Mouse (Mus musculus) megakaryocyte, embryonic 14.5 days (primary cell): ENCODE measurements around the gene Igf2bp1. TPM values are rescaled to one million over a fixed set of nuclear protein-coding genes. Genes with fewer than 3 reads are reported as not detected.

Source experiments
- H3K27me3 ChIP-seq: replicated peaks from 2 replicates; pipeline ENCODE3; 2012; ENCODE audit warnings: inconsistent platforms
- H3K36me3 ChIP-seq: replicated peaks from 2 replicates; pipeline ENCODE3; 2012; ENCODE audit warnings: low read length, inconsistent platforms, mixed read lengths
- H3K4me1 ChIP-seq: 2 replicates; pipeline ENCODE4 v1.6.1; 2012; ENCODE audit warnings: inconsistent platforms
- H3K4me3 ChIP-seq: replicated peaks from 2 replicates; pipeline ENCODE3; 2012; ENCODE audit warnings: moderate library complexity, mild to moderate bottlenecking, inconsistent platforms
- H3K9me3 ChIP-seq: 2 replicates; pipeline ENCODE4 v1.6.1; 2012; ENCODE audit warnings: inconsistent platforms
- FLI1 ChIP-seq: IDR thresholded peaks from 2 replicates; pipeline ENCODE4 v1.6.1; 2012; ENCODE audit warnings: low read length, inconsistent platforms, mixed read lengths
- GATA1 ChIP-seq: IDR thresholded peaks from 3 replicates; pipeline ENCODE4 v1.6.1; 2012; ENCODE audit warnings: mixed read lengths, low read length, inconsistent platforms, borderline replicate concordance
- polyA plus RNA-seq: library from polyadenylated mRNA; stranded (reverse); fragments of >175 nt; gene quantifications from 2 replicates; pipeline ENCODE4 v1.2.3, GENCODE M21; 2012; ENCODE audit warnings: low replicate concordance; ENCODE audit not compliant: insufficient read depth

Gene Igf2bp1
- polyA plus RNA-seq, 1 experiment: 0.06 TPM

GRCm38 (mm10) chr11:96035133-96035532 is 29.4 kb upstream of the Igf2bp1 start:
- Histone ChIP-seq H3K27me3 (peaks cover 13% of the 10 kb centered on the region), H3K4me1 (peaks cover 22% of the 10 kb centered on the region)
- no peak for TF ChIP-seq GATA1
- TF ChIP-seq FLI1: no peak

GRCm38 (mm10) chr11:96034596-96035052 is 28.9 kb upstream of the Igf2bp1 start, which contains the start of gene Snf8:
Gene Snf8 (plus strand): TSS chr11:96034885.
- TF ChIP-seq GATA1: no peak
- peak; percentile 50; the same call in 1 of the 2 replicates for TF ChIP-seq FLI1
- peaks cover 15% of the 10 kb centered on the region for H3K27me3 ChIP-seq
- peaks cover 26% of the 10 kb centered on the region for H3K36me3 ChIP-seq
- peaks cover 22% of the 10 kb centered on the region for H3K4me1 ChIP-seq
- peak within 1 kb of the TSS; percentile 96 for H3K4me3 ChIP-seq
- H3K9me3 ChIP-seq: no peaks in the 10 kb centered on the region

More at GRCm38 (mm10) chr11:96035133-96035532, 29.4 kb upstream of the Igf2bp1 start:
- H3K36me3 ChIP-seq: peaks cover 26% of the 10 kb centered on the region
- no peaks in the 10 kb centered on the region for H3K9me3 ChIP-seq
- peak overlapping the region; percentile 96 for H3K4me3 ChIP-seq

- Histone ChIP-seq H3K9me3 (no peaks in the 10 kb centered on the region), H3K4me1 (peaks cover 22% of the 10 kb centered on the region), H3K4me3 (peak overlapping the region; percentile 96), H3K27me3 (peaks cover 21% of the 10 kb centered on the region), H3K36me3 (peaks cover 22% of the 10 kb centered on the region)
- TF ChIP-seq GATA1 (no peak), FLI1 (no peak)
Measured at GRCm38 (mm10) chr11:96034116-96034515, 28.4 kb upstream of the Igf2bp1 start.

GRCm38 (mm10) chr11:96033264-96033663 is 27.5 kb upstream of the Igf2bp1 start:
- Histone ChIP-seq H3K36me3 (peaks cover 14% of the 10 kb centered on the region), H3K4me1 (peaks cover 30% of the 10 kb centered on the region), H3K9me3 (no peaks in the 10 kb centered on the region), H3K4me3 (no peak overlapping the region), H3K27me3 (peaks cover 27% of the 10 kb centered on the region)
- TF ChIP-seq FLI1 (no peak), GATA1 (no peak)

- H3K9me3 ChIP-seq: no peaks in the 10 kb centered on the region
- peaks cover 4% of the 10 kb centered on the region for H3K36me3 ChIP-seq
- H3K4me3 ChIP-seq: no peak overlapping the region
- H3K4me1 ChIP-seq: peaks cover 31% of the 10 kb centered on the region
- no peak for TF ChIP-seq FLI1
- no peak for TF ChIP-seq GATA1
- H3K27me3 ChIP-seq: peaks cover 32% of the 10 kb centered on the region
Measured at GRCm38 (mm10) chr11:96031701-96032100, 26.0 kb upstream of the Igf2bp1 start.

GRCm38 (mm10) chr11:96030571-96030970 is 24.8 kb upstream of the Igf2bp1 start:
- no peak overlapping the region for H3K4me3 ChIP-seq
- H3K27me3 ChIP-seq: peaks cover 40% of the 10 kb centered on the region
- no peak for TF ChIP-seq FLI1
- TF ChIP-seq GATA1: no peak
- no peaks in the 10 kb centered on the region for H3K36me3 ChIP-seq
- peaks cover 21% of the 10 kb centered on the region for H3K4me1 ChIP-seq
- no peaks in the 10 kb centered on the region for H3K9me3 ChIP-seq

GRCm38 (mm10) chr11:96028130-96028529 is 22.4 kb upstream of the Igf2bp1 start:
- TF ChIP-seq FLI1 (no peak), GATA1 (no peak)
- no peak overlapping the region for H3K4me3 ChIP-seq
- no peaks in the 10 kb centered on the region for H3K36me3 ChIP-seq
- peaks cover 54% of the 10 kb centered on the region for H3K27me3 ChIP-seq
- no peaks in the 10 kb centered on the region for H3K9me3 ChIP-seq
- H3K4me1 ChIP-seq: peaks cover 10% of the 10 kb centered on the region

GRCm38 (mm10) chr11:96020622-96021021 is 14.9 kb upstream of the Igf2bp1 start:
- peaks cover 4% of the 10 kb centered on the region; the same call in 1 of the 2 replicates for H3K4me1 ChIP-seq
- H3K9me3 ChIP-seq: no peaks in the 10 kb centered on the region
- H3K36me3 ChIP-seq: no peaks in the 10 kb centered on the region
- TF ChIP-seq GATA1 (no peak), FLI1 (no peak)
- peaks cover 57% of the 10 kb centered on the region for H3K27me3 ChIP-seq
- H3K4me3 ChIP-seq: no peak overlapping the region

GRCm38 (mm10) chr11:96017941-96018351 is 12.2 kb upstream of the Igf2bp1 start:
- Histone ChIP-seq H3K4me1 (peaks cover 4% of the 10 kb centered on the region; the same call in 1 of the 2 replicates), H3K4me3 (no peak overlapping the region), H3K27me3 (peaks cover 59% of the 10 kb centered on the region), H3K9me3 (no peaks in the 10 kb centered on the region), H3K36me3 (no peaks in the 10 kb centered on the region)
- TF ChIP-seq FLI1 (no peak), GATA1 (no peak)

GRCm38 (mm10) chr11:96015421-96015820 is 9.7 kb upstream of the Igf2bp1 start:
- no peaks in the 10 kb centered on the region for H3K36me3 ChIP-seq
- TF ChIP-seq FLI1 (no peak), GATA1 (no peak)
- H3K9me3 ChIP-seq: no peaks in the 10 kb centered on the region
- H3K27me3 ChIP-seq: peaks cover 68% of the 10 kb centered on the region
- H3K4me3 ChIP-seq: no peak overlapping the region
- peaks cover 4% of the 10 kb centered on the region; the same call in 1 of the 2 replicates for H3K4me1 ChIP-seq

GRCm38 (mm10) chr11:96011982-96012381 is 6.2 kb upstream of the Igf2bp1 start:
- Histone ChIP-seq H3K36me3 (no peaks in the 10 kb centered on the region), H3K27me3 (peaks cover 66% of the 10 kb centered on the region), H3K9me3 (no peaks in the 10 kb centered on the region), H3K4me3 (no peak overlapping the region), H3K4me1 (peaks cover 6% of the 10 kb centered on the region)
- TF ChIP-seq FLI1 (no peak), GATA1 (no peak)
